Mouse (Mus musculus): ENCODE measurements around the gene Gab2. TPM values are rescaled to one million over a fixed set of nuclear protein-coding genes. Genes with fewer than 3 reads are reported as not detected.

Gab2 gene
- polyA plus RNA-seq, 1 experiment, result 9.6 TPM

- H3K4me3 ChIP-seq, result peak overlapping the region; percentile 58
- TF ChIP-seq REST (IDR thresholded peaks at IDR 0.05; ENCODE audit: insufficient read depth, insufficient read length) (no peak), TCF3 (IDR thresholded peaks at IDR 0.05; ENCODE audit: insufficient read length, low read depth) (no peak), USF1 (IDR thresholded peaks at IDR 0.05; ENCODE audit: low read depth) (no peak), MAX (IDR thresholded peaks at IDR 0.05; ENCODE audit: low read depth) (no peak), POLR2A (IDR thresholded peaks at IDR 0.05; ENCODE audit: insufficient read length, low read depth) (peak; percentile 18), CEBPB (IDR thresholded peaks at IDR 0.05; ENCODE audit: insufficient read depth, poor library complexity, severe bottlenecking) (no peak), E2F4 (IDR thresholded peaks at IDR 0.05; ENCODE audit: insufficient read depth) (no peak), POLR2AphosphoS2 (IDR thresholded peaks at IDR 0.05; ENCODE audit: insufficient read length, low read depth) (no peak), MYOD1 (IDR thresholded peaks at IDR 0.05; ENCODE audit: control insufficient read depth in 1 of 3, insufficient read length in 2 of 3, low read depth in 2 of 3) (peak in 1 of 3 experiments; percentile 13), MYOG (IDR thresholded peaks at IDR 0.05; ENCODE audit: control insufficient read depth in 1 of 3, insufficient read depth in 1 of 3, insufficient read length in 2 of 3, low read depth in 2 of 3) (peak in 1 of 3 experiments; percentile 39), SRF (IDR thresholded peaks at IDR 0.05; ENCODE audit: control insufficient read depth, insufficient read length, low read depth) (no peak), TCF12 (IDR thresholded peaks at IDR 0.05; ENCODE audit: insufficient read depth, poor library complexity, severe bottlenecking) (no peak)
- H3K4me2 ChIP-seq (ENCODE audit: low read depth), result peak overlapping the region; percentile 67
- H3K79me2 ChIP-seq (ENCODE audit: control insufficient read depth, insufficient read depth), result peaks cover 9% of the 10 kb centered on the region
- H3ac ChIP-seq (ENCODE audit: control insufficient read depth, insufficient read length), result peak overlapping the region; percentile 90
- no peaks in the 10 kb centered on the region for H3K27me3 ChIP-seq (ENCODE audit: control insufficient read depth, insufficient read depth, insufficient read length)
- H3K36me3 ChIP-seq (ENCODE audit: control insufficient read depth, insufficient read depth), result no peaks in the 10 kb centered on the region
These were observed 1.1 kb downstream of the Gab2 start for GRCm38 (mm10) chr7:97082219-97083101.

- no peak overlapping the region for H3K4me3 ChIP-seq
- H3K36me3 ChIP-seq (ENCODE audit: control insufficient read depth, insufficient read depth), result no peaks in the 10 kb centered on the region
- H3K4me2 ChIP-seq (ENCODE audit: low read depth), result no peak overlapping the region
- peaks cover 9% of the 10 kb centered on the region for H3K79me2 ChIP-seq (ENCODE audit: control insufficient read depth, insufficient read depth)
- no peak overlapping the region for H3ac ChIP-seq (ENCODE audit: control insufficient read depth, insufficient read length)
- H3K27me3 ChIP-seq (ENCODE audit: control insufficient read depth, insufficient read depth, insufficient read length), result no peaks in the 10 kb centered on the region
- TF ChIP-seq CEBPB (IDR thresholded peaks at IDR 0.05; ENCODE audit: insufficient read depth, poor library complexity, severe bottlenecking) (no peak), MAX (IDR thresholded peaks at IDR 0.05; ENCODE audit: low read depth) (no peak), POLR2A (IDR thresholded peaks at IDR 0.05; ENCODE audit: insufficient read length, low read depth) (no peak), TCF12 (IDR thresholded peaks at IDR 0.05; ENCODE audit: insufficient read depth, poor library complexity, severe bottlenecking) (no peak), MYOD1 (IDR thresholded peaks at IDR 0.05; ENCODE audit: control insufficient read depth in 1 of 3, insufficient read length in 2 of 3, low read depth in 2 of 3) (no peak), POLR2AphosphoS2 (IDR thresholded peaks at IDR 0.05; ENCODE audit: insufficient read length, low read depth) (no peak), MYOG (IDR thresholded peaks at IDR 0.05; ENCODE audit: control insufficient read depth in 1 of 3, insufficient read depth in 1 of 3, insufficient read length in 2 of 3, low read depth in 2 of 3) (no peak), E2F4 (IDR thresholded peaks at IDR 0.05; ENCODE audit: insufficient read depth) (no peak), TCF3 (IDR thresholded peaks at IDR 0.05; ENCODE audit: insufficient read length, low read depth) (no peak), REST (IDR thresholded peaks at IDR 0.05; ENCODE audit: insufficient read depth, insufficient read length) (no peak), SRF (IDR thresholded peaks at IDR 0.05; ENCODE audit: control insufficient read depth, insufficient read length, low read depth) (no peak), USF1 (IDR thresholded peaks at IDR 0.05; ENCODE audit: low read depth) (no peak)
These were observed 2.2 kb downstream of the Gab2 start for GRCm38 (mm10) chr7:97083579-97083978.

- H3K4me3 ChIP-seq, result no peak overlapping the region
- no peak for TF ChIP-seq TCF12 (IDR thresholded peaks at IDR 0.05; ENCODE audit: insufficient read depth, poor library complexity, severe bottlenecking)
- H3K27me3 ChIP-seq (ENCODE audit: control insufficient read depth, insufficient read depth, insufficient read length), result no peaks in the 10 kb centered on the region
- H3K4me2 ChIP-seq (ENCODE audit: low read depth), result no peak overlapping the region
- H3ac ChIP-seq (ENCODE audit: control insufficient read depth, insufficient read length), result no peak overlapping the region
- no peaks in the 10 kb centered on the region for H3K36me3 ChIP-seq (ENCODE audit: control insufficient read depth, insufficient read depth)
- H3K79me2 ChIP-seq (ENCODE audit: control insufficient read depth, insufficient read depth), result peaks cover 9% of the 10 kb centered on the region
These were observed 2.8 kb downstream of the Gab2 start for GRCm38 (mm10) chr7:97084181-97084580.

DNA sequence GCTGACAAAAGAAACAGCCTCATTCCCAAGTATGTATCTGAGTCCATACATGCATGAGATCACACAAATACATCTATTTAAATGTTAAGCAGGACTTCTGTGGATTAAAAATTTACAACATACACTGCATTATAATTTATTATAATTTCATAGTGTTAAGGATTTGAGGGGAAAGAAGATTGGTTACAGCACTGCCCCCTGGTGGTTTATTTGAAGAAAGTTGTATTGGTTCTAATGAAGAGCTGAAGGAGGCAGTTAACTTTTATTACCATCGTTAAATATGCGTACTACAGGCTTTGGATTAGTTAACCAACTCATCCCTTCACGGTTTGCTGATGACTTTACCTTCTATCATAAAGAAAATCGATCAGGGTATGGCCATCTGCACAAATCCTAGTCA is 3.9 kb downstream of the Gab2 start:
- no peak overlapping the region for H3K4me2 ChIP-seq (ENCODE audit: low read depth)
- no peaks in the 10 kb centered on the region for H3K27me3 ChIP-seq (ENCODE audit: control insufficient read depth, insufficient read depth, insufficient read length)
- H3K79me2 ChIP-seq (ENCODE audit: control insufficient read depth, insufficient read depth), result peaks cover 19% of the 10 kb centered on the region
- H3ac ChIP-seq (ENCODE audit: control insufficient read depth, insufficient read length), result no peak overlapping the region
- H3K4me3 ChIP-seq, result no peak overlapping the region
- no peaks in the 10 kb centered on the region for H3K36me3 ChIP-seq (ENCODE audit: control insufficient read depth, insufficient read depth)
- no peak for TF ChIP-seq SRF (IDR thresholded peaks at IDR 0.05; ENCODE audit: control insufficient read depth, insufficient read length, low read depth)
- TF ChIP-seq MAX (IDR thresholded peaks at IDR 0.05; ENCODE audit: low read depth), result no peak
- no peak for TF ChIP-seq USF1 (IDR thresholded peaks at IDR 0.05; ENCODE audit: low read depth)
- no peak for TF ChIP-seq CEBPB (IDR thresholded peaks at IDR 0.05; ENCODE audit: insufficient read depth, poor library complexity, severe bottlenecking)

DNA sequence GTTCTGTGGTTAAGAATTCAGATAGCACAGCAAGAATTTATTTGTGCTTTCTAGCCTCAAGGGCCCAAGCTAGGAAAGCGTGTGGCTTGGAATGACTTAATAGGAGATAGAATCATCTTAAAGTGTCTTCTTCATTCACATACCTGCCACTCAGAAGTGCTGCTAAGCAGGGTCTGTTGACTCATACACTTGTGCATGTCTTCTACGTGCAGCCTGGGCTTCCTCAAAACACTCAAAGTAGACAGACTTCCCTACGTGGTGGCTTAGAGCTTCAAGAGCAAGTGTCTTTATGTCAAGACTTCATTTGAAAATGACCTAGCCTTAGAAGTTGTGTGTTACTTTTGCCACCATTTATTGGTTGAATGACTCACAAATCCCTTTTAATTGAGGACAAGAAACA is 12.9 kb downstream of the Gab2 start:
- H3ac ChIP-seq (ENCODE audit: control insufficient read depth, insufficient read length), result no peak overlapping the region
- H3K27me3 ChIP-seq (ENCODE audit: control insufficient read depth, insufficient read depth, insufficient read length), result no peaks in the 10 kb centered on the region
- no peak overlapping the region for H3K4me3 ChIP-seq
- H3K79me2 ChIP-seq (ENCODE audit: control insufficient read depth, insufficient read depth), result peaks cover 16% of the 10 kb centered on the region
- H3K4me2 ChIP-seq (ENCODE audit: low read depth), result no peak overlapping the region
- TF ChIP-seq POLR2AphosphoS2 (IDR thresholded peaks at IDR 0.05; ENCODE audit: insufficient read length, low read depth) (no peak), MYOG (IDR thresholded peaks at IDR 0.05; ENCODE audit: control insufficient read depth in 1 of 3, insufficient read depth in 1 of 3, insufficient read length in 2 of 3, low read depth in 2 of 3) (no peak), SRF (IDR thresholded peaks at IDR 0.05; ENCODE audit: control insufficient read depth, insufficient read length, low read depth) (no peak), MYOD1 (IDR thresholded peaks at IDR 0.05; ENCODE audit: control insufficient read depth in 1 of 3, insufficient read length in 2 of 3, low read depth in 2 of 3) (no peak), POLR2A (IDR thresholded peaks at IDR 0.05; ENCODE audit: insufficient read length, low read depth) (no peak), CEBPB (IDR thresholded peaks at IDR 0.05; ENCODE audit: insufficient read depth, poor library complexity, severe bottlenecking) (no peak), REST (IDR thresholded peaks at IDR 0.05; ENCODE audit: insufficient read depth, insufficient read length) (no peak), TCF12 (IDR thresholded peaks at IDR 0.05; ENCODE audit: insufficient read depth, poor library complexity, severe bottlenecking) (no peak), MAX (IDR thresholded peaks at IDR 0.05; ENCODE audit: low read depth) (no peak), TCF3 (IDR thresholded peaks at IDR 0.05; ENCODE audit: insufficient read length, low read depth) (no peak), USF1 (IDR thresholded peaks at IDR 0.05; ENCODE audit: low read depth) (no peak), E2F4 (IDR thresholded peaks at IDR 0.05; ENCODE audit: insufficient read depth) (no peak)
- H3K36me3 ChIP-seq (ENCODE audit: control insufficient read depth, insufficient read depth), result no peaks in the 10 kb centered on the region

Data from myocyte (in vitro differentiated cells).